Mouse (Mus musculus) heart, embryonic 16.5 days (tissue): Measurements from ENCODE around the gene Mettl22. TPM values are rescaled to one million over a fixed set of nuclear protein-coding genes. Genes with fewer than 3 reads are reported as not detected.
A peak's percentile ranks its signal among the peaks of the same experiment; 100 is the strongest.

Experiments
- ATAC-seq: fragments of 200-750 bp; cut with Nextera tagmentation; replicated peaks from 2 replicates; pipeline ENCODE4 v1.8.0; 2017; ENCODE audit warnings: moderate number of reproducible peaks; ENCODE audit not compliant: insufficient read depth, low FRiP score; ENCODE audit errors: extremely low read depth
- H3K27ac ChIP-seq: fragments of 300-500 bp; sonication (generic); 2 replicates; pipeline ENCODE4 v1.5.1; 2014; ENCODE audit warnings: mild to moderate bottlenecking, low read length, control low read depth, moderate library complexity
- H3K27me3 ChIP-seq: fragments of 300-500 bp; sonication (generic); 2 replicates; pipeline ENCODE4 v1.6.1; 2014; ENCODE audit warnings: low read length, mixed read lengths; ENCODE audit not compliant: control insufficient read depth, insufficient read depth
- H3K36me3 ChIP-seq: fragments of 300-500 bp; sonication (generic); 2 replicates; pipeline ENCODE4 v1.6.1; 2014; ENCODE audit not compliant: control insufficient read depth, insufficient read depth
- H3K4me1 ChIP-seq: fragments of 300-500 bp; sonication (generic); 2 replicates; pipeline ENCODE4 v1.6.1; 2014; ENCODE audit warnings: low read length, mixed read lengths; ENCODE audit not compliant: control insufficient read depth, insufficient read depth
- H3K4me2 ChIP-seq: fragments of 300-500 bp; sonication (generic); 2 replicates; pipeline ENCODE4 v1.6.1; 2014; ENCODE audit warnings: low read depth, mild to moderate bottlenecking, control low read depth, low read length
- H3K4me3 ChIP-seq: fragments of 300-500 bp; sonication (generic); 2 replicates; pipeline ENCODE4 v1.5.1; 2014; ENCODE audit warnings: mild to moderate bottlenecking, control low read depth, low read length
- H3K9ac ChIP-seq: fragments of 300-500 bp; sonication (generic); 2 replicates; pipeline ENCODE4 v1.6.1; 2014; ENCODE audit warnings: low read length, control low read depth
- H3K9me3 ChIP-seq: fragments of 300-500 bp; sonication (generic); replicated peaks from 2 replicates; pipeline ENCODE4 v1.6.1; 2016; ENCODE audit warnings: low read length; ENCODE audit not compliant: control insufficient read depth
- WGBS: fragments of 180-500 bp; shearing (Covaris S2); extraction: QIAGEN DNeasy Blood & Tissue Kit; methylation state at CpG from one replicate; pipeline ENCODE4 v1.1.7; 2014; 5-methylcytosine and 5-hydroxymethylcytosine counted together
- polyA plus RNA-seq: library from polyadenylated mRNA; unstranded; fragments of >200 nt; fragmentation: Nextera tagmentation; extraction: Ambion mirVana; gene quantifications from 2 replicates; pipeline ENCODE4 v1.2.1, GENCODE M21; 2015

Mettl22 gene
- polyA plus RNA-seq, 1 experiment from 2014 or later = 42.0 TPM

DNA sequence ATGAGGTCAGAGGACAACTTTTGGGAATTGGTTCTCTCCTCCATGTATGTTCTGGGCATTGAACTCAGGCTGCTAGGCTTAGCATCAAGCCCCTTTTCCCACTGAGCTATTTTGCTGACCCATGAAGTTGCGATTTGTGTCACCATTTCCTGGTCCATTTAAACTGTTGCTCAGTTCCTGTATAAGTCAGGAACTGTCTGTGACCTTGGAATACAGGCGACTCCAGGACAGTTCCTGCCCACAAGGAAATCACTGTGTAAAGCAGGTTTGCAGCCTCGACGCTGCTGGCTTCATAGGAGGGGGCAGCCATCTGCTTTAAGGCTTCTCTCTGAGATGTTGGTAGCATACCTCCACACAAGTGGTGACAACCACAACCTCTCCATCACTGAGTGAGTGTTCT lies 50.7 kb downstream of the Mettl22 start:
- Histone ChIP-seq H3K4me1 (peaks cover 36% of the 10 kb centered on the region), H3K9me3 (no peaks in the 10 kb centered on the region)
- no peak for ATAC-seq

DNA sequence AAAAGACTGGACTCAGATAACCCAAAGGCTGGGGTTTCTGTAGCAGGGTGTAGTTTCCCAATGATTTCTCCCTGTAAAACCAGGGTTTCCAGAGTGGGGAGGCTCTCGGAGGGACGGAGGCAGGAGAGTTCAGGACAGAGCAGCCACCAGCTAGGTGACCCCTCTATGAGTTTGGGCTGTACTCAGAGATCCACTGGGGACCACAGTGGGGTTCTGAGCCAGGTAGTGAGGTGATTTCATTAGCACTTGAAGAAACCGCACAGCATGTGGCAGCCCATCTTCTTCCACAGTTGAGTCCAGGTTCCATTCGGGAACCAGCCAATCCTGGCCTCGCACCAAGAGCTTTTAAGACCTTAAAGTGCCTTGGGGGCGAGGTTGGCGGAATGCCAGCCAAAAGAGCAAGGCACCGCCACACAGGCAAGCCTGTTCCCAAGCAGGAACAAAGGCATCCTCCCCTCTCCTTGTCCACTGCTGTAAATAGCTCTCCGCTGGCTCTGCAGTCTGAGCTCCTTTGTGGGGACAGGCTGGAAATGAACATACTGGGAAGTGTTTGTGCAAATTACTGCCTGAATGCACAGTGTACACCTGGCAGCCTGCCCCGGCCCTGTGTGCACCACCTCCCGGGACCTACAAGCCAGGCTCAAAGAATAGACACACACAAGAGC lies 53.0 kb downstream of the Mettl22 start:
- peaks cover 33% of the 10 kb centered on the region for H3K4me1 ChIP-seq
- peak overlapping the region; percentile 31; the same call in 1 of the 2 replicates for H3K4me2 ChIP-seq
- peak; percentile 90 for ATAC-seq
- peak overlapping the region; percentile 77 for H3K27ac ChIP-seq
- H3K4me3 ChIP-seq = no peak overlapping the region
- WGBS = 9% methylated on average over 11 of the region's 11 CpGs
- no peaks in the 10 kb centered on the region for H3K36me3 ChIP-seq
- H3K9ac ChIP-seq = no peak overlapping the region
- no peaks in the 10 kb centered on the region for H3K9me3 ChIP-seq
- no peaks in the 10 kb centered on the region for H3K27me3 ChIP-seq

More for the DNA sequence above, 50.7 kb downstream of the Mettl22 start:
- WGBS = 68% methylated on average over 4 of the region's 4 CpGs
- no peaks in the 10 kb centered on the region for H3K27me3 ChIP-seq
- H3K27ac ChIP-seq = no peak overlapping the region
- no peaks in the 10 kb centered on the region for H3K36me3 ChIP-seq
- no peak overlapping the region for H3K4me3 ChIP-seq
- no peak overlapping the region for H3K9ac ChIP-seq
- H3K4me2 ChIP-seq = no peak overlapping the region

DNA sequence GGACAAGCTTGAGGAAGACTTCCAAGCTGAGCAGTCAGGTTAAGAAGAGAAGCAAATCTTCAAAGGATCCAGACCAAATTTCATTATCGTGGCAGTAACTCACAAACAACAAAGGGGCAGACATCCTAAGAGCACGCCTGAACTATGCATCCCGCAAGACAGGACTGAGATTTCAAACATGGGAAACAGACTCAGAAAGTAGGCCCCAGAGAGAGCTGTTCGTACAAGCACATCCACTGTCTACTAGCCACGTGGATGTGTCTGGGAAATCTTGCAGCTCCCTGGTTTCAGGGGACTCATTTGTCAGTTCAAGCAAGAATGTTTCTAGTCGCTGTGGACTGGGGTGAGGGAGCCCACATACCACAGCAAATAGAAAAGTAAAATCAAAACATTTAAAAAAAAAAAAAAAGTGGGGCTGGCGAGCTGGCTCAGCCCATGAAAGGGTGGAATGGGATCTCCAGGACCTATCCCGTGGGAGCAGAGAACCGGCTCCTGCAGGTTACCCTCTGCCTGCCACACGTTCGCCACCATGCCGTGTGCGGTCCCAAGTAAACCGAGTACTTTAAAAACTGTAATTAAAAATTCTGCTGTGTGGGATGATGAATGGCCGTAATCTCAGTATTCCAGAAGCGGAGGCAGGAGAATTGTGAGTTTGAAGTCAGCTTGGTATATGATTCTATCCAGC lies 53.7 kb downstream of the Mettl22 start:
- no peak overlapping the region for H3K4me3 ChIP-seq
- no peaks in the 10 kb centered on the region for H3K27me3 ChIP-seq
- H3K9ac ChIP-seq = no peak overlapping the region
- peak overlapping the region; percentile 31; the same call in 1 of the 2 replicates for H3K4me2 ChIP-seq
- ATAC-seq = no peak; the same call in 1 of the 2 replicates
- peaks cover 33% of the 10 kb centered on the region for H3K4me1 ChIP-seq
- no peaks in the 10 kb centered on the region for H3K36me3 ChIP-seq
- H3K9me3 ChIP-seq = no peaks in the 10 kb centered on the region
- peak overlapping the region; percentile 77 for H3K27ac ChIP-seq
- WGBS = 64% methylated on average over 16 of the region's 16 CpGs

DNA sequence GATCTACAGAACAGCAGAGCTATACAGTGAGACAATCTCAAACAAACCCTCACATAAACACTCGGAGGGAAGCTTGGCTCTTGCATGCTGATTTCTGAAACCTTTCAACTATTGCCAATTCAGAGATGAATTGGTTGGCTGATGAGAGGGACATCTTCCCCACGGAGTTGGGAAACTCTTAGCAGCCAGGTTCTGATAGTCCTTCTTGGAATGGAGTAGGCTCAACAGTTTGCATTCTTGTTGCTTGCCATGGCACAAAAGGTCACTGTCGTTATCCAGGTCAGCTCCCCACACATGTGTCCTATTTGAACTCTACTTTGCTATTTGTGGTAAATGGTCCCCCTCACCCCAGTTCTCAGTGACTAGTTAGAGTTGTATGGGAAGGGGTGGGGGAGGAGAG lies 54.7 kb downstream of the Mettl22 start:
- Histone ChIP-seq H3K4me3 (no peak overlapping the region), H3K9ac (no peak overlapping the region), H3K9me3 (no peaks in the 10 kb centered on the region), H3K4me1 (peaks cover 33% of the 10 kb centered on the region), H3K4me2 (no peak overlapping the region), H3K27me3 (no peaks in the 10 kb centered on the region), H3K36me3 (no peaks in the 10 kb centered on the region), H3K27ac (no peak overlapping the region)
- ATAC-seq = no peak
- 57% methylated on average over 3 of the region's 3 CpGs for WGBS

DNA sequence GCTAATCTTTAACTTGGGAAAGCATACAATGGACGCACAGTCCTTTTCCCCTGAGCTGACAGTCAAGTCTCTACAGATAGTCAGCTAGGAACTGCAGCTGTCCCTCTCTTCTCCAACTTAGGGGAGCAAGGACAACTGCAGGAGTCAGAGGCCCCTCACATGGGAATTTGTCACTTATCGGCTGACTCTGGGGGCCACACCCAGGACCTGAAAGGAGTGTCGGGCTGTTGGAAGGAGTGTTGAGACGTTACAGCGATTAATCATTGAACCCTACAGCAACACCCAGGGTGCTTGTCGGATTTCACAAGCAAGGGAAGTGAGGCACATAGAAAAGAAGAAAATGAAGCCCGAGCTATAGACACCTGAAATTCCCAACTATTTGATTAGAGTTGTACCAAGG lies 55.3 kb downstream of the Mettl22 start:
- H3K4me3 ChIP-seq = no peak overlapping the region

DNA sequence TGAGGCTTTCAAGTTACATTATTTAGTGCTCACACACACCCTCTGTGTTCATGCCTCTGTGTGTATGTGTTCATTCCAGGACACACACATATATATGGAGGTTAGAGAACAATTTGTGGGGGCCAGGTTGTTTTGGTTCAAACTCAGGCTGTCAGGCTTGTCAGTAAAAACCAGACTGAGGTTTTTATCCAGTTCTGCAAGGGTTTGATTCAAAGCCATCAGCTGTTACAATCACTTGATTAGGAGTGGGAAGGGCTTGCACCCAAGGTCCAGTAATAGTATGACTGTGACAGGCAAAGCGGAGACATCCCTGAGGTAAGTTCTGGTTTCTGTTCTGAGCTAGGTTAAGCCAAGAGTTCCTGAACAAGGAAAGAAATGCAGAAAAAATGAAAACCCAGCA lies 58.8 kb downstream of the Mettl22 start:
- Histone ChIP-seq H3K4me2 (no peak overlapping the region), H3K36me3 (no peaks in the 10 kb centered on the region), H3K9me3 (no peaks in the 10 kb centered on the region), H3K27ac (no peak overlapping the region), H3K4me3 (no peak overlapping the region), H3K27me3 (no peaks in the 10 kb centered on the region), H3K4me1 (peaks cover 17% of the 10 kb centered on the region), H3K9ac (no peak overlapping the region)
- 100% methylated on average over 1 of the region's 1 CpGs for WGBS
- ATAC-seq = no peak

More for the DNA sequence above, 55.3 kb downstream of the Mettl22 start:
- H3K9me3 ChIP-seq = no peaks in the 10 kb centered on the region
- H3K27ac ChIP-seq = no peak overlapping the region
- peaks cover 33% of the 10 kb centered on the region for H3K4me1 ChIP-seq
- H3K27me3 ChIP-seq = no peaks in the 10 kb centered on the region
- ATAC-seq = no peak
- H3K4me2 ChIP-seq = no peak overlapping the region
- 37% methylated on average over 7 of the region's 7 CpGs for WGBS
- H3K9ac ChIP-seq = no peak overlapping the region
- no peaks in the 10 kb centered on the region for H3K36me3 ChIP-seq

DNA sequence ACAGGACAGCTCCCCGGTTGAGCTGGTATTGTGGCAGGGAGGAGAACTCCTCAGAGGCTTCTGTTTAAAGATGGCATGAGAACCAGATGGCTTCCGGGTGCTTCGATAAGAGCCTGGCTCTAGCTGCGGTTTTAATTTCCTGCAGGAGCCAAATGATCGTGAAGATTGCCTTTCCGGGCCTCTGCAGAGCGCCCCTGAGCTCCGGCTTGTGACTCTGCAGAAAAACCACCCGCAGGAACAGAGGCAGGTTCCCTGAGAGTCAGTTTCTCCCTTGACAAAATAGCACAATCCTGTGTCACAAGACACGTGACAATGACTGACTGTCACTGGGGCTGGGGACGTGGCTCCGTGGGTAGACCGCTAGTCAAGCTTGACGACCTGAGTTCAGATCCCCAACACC lies 59.4 kb downstream of the Mettl22 start:
- WGBS = 80% methylated on average over 14 of the region's 14 CpGs
- H3K4me2 ChIP-seq = no peak overlapping the region

DNA sequence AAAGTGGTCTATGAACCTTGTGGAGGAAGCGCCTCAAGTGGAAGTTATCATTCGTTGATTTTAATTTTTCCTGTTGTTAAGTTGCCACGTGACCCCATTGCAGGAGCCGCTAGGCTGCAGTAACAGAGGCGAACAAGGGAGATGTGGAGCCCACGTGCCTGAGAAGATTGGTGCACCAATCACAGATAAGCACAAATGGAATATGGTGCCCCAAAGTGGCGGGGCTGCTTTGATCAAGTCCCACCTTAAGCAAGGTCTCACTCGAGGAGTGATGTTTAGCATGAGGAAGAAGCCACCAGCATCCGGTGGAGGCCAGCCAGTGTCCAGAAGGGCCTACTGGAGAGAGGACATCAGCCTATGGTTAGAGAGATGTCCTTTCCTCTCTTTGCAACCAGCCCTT lies 61.9 kb downstream of the Mettl22 start:
- no peak for ATAC-seq
- H3K27me3 ChIP-seq = no peaks in the 10 kb centered on the region
- no peaks in the 10 kb centered on the region for H3K36me3 ChIP-seq
- no peaks in the 10 kb centered on the region for H3K4me1 ChIP-seq
- 91% methylated on average over 9 of the region's 9 CpGs for WGBS
- H3K4me3 ChIP-seq = no peak overlapping the region
- H3K4me2 ChIP-seq = no peak overlapping the region
- H3K27ac ChIP-seq = no peak overlapping the region
- H3K9me3 ChIP-seq = no peaks in the 10 kb centered on the region
- H3K9ac ChIP-seq = no peak overlapping the region

More for the DNA sequence above, 59.4 kb downstream of the Mettl22 start:
- no peak overlapping the region for H3K4me3 ChIP-seq
- H3K4me1 ChIP-seq = peaks cover 10% of the 10 kb centered on the region
- ATAC-seq = no peak
- no peak overlapping the region for H3K9ac ChIP-seq
- H3K9me3 ChIP-seq = no peaks in the 10 kb centered on the region
- no peaks in the 10 kb centered on the region for H3K27me3 ChIP-seq
- no peaks in the 10 kb centered on the region for H3K36me3 ChIP-seq
- no peak overlapping the region for H3K27ac ChIP-seq

DNA sequence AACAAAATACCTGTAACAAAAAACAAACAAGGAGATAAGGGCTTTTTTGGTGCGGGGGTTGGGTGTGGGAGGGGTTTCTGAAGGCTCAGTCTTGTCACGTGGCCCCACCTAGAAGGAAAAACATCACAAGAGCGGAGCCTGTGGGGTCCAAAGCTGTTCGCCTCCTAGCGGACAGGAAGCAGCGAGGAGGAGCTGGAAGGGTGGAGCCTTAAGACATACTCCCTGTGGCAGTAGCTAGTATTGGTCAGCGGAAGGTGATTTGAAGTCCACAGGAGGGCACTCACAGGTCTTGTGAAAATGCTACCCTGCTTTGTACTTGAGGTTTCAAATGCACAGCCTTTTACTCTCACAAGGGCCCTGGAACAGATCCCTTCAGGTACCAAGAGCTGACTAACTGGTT lies 62.3 kb downstream of the Mettl22 start:
- no peak overlapping the region for H3K27ac ChIP-seq
- H3K36me3 ChIP-seq = no peaks in the 10 kb centered on the region
- H3K4me3 ChIP-seq = no peak overlapping the region
- H3K9me3 ChIP-seq = no peaks in the 10 kb centered on the region
- no peak overlapping the region for H3K9ac ChIP-seq
- H3K4me1 ChIP-seq = no peaks in the 10 kb centered on the region
- H3K4me2 ChIP-seq = no peak overlapping the region
- ATAC-seq = no peak
- WGBS = 58% methylated on average over 7 of the region's 7 CpGs
- no peaks in the 10 kb centered on the region for H3K27me3 ChIP-seq
